Mouse (Mus musculus) cerebellum, adult 2 months (tissue): ENCODE measurements around the gene Ube2l6. TPM values are rescaled to one million over a fixed set of nuclear protein-coding genes. Genes with fewer than 3 reads are reported as not detected.

ENCODE experiments used
- DNase-seq, 2 experiments: peaks; one replicate each; pipeline ENCODE4 v3.0.0; 2021
- H3K27ac ChIP-seq: fragments of 200-500 bp; 2 replicates; pipeline ENCODE4 v1.5.1; 2012; ENCODE audit warnings: low read length, control low read depth, inconsistent platforms; ENCODE audit not compliant: insufficient read depth
- H3K27me3 ChIP-seq: fragments of 200-500 bp; 2 replicates; pipeline ENCODE4 v1.6.1; 2012; ENCODE audit warnings: inconsistent platforms, mild to moderate bottlenecking, low read length, moderate library complexity; ENCODE audit not compliant: control insufficient read depth, insufficient read depth
- H3K4me1 ChIP-seq: fragments of 200-500 bp; 2 replicates; pipeline ENCODE4 v1.6.1; 2011; ENCODE audit warnings: low read length; ENCODE audit not compliant: control insufficient read depth, insufficient read depth
- H3K4me3 ChIP-seq: fragments of 200-500 bp; replicated peaks from 2 replicates; pipeline ENCODE3; 2011; ENCODE audit warnings: mild to moderate bottlenecking, low read depth, low read length, control low read depth; ENCODE audit not compliant: insufficient read depth
- CTCF ChIP-seq: fragments of 200-500 bp; IDR thresholded peaks from 2 replicates; pipeline ENCODE4 v1.5.1; 2011; ENCODE audit warnings: low read depth, mild to moderate bottlenecking, control low read depth, low read length, moderate library complexity, borderline replicate concordance; ENCODE audit not compliant: insufficient read depth
- POLR2A ChIP-seq: fragments of 200-500 bp; IDR thresholded peaks from 2 replicates; pipeline ENCODE4 v1.6.1; 2011; ENCODE audit warnings: low read length, control low read depth, borderline replicate concordance; ENCODE audit not compliant: insufficient read depth
- WGBS: fragments of 180-500 bp; shearing (Covaris S2); methylation state at CpG from one replicate; pipeline ENCODE4 v1.1.7; 2018; 5-methylcytosine and 5-hydroxymethylcytosine counted together
- polyA plus RNA-seq: library from polyadenylated mRNA; depleted of rRNA; stranded (reverse); fragments of >200 nt; gene quantifications from 2 replicates; pipeline ENCODE4 v1.2.3, GENCODE M21; 2012

The Ube2l6 gene
- polyA plus RNA-seq, 1 experiment: 7.8 TPM

DNA sequence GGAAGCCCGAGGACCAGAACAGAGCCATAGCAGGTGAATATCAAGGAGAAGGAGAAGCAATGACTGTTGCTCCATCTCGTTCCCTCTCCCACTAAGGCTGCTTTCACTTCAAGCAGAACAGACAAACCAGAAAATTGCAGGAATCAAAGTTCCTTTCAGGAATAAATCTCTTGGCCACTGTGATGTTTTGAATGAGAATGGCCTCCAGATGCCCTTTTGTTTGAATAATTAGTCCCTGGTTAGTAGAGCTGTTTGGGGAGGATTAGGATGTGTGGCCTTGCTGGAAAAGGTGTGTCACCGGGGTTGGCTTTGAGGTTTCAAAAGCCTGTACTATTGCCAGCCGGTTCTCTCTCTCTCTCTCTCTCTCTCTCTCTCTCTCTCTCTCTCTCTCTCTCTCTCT, 36.3 kb upstream of the Ube2l6 start:
- no peak for DNase-seq
- TF ChIP-seq POLR2A (no peak), CTCF (no peak)
- Histone ChIP-seq H3K4me3 (no peak overlapping the region), H3K4me1 (no peaks in the 10 kb centered on the region), H3K27me3 (no peaks in the 10 kb centered on the region), H3K27ac (no peak overlapping the region)
- WGBS: 56% methylated on average over 4 of the region's 4 CpGs

DNA sequence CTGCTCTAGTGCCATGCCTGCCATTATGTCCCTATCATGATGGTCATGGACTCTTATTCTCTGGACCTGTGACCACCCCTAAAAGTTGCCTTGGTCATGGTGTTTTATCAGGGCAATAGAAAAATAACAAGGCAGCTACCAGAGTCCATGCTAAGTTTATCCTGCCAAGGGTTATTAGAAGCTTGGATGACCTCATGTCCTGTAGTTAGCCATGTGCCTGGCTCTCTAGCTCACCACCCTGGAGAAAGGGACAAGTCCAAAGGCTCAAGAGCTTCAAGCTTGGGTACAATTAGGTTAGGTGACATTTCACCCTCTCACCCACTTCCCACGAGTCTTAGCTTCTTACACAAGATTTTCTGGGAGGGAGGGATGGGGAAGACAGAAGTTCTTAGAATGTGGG, 35.8 kb upstream of the Ube2l6 start:
- no peaks in the 10 kb centered on the region for H3K4me1 ChIP-seq
- DNase-seq: no peak
- H3K4me3 ChIP-seq: no peak overlapping the region
- H3K27me3 ChIP-seq: no peaks in the 10 kb centered on the region
- H3K27ac ChIP-seq: no peak overlapping the region
- 36% methylated on average over 1 of the region's 1 CpGs for WGBS
- TF ChIP-seq POLR2A (no peak), CTCF (no peak)

DNA sequence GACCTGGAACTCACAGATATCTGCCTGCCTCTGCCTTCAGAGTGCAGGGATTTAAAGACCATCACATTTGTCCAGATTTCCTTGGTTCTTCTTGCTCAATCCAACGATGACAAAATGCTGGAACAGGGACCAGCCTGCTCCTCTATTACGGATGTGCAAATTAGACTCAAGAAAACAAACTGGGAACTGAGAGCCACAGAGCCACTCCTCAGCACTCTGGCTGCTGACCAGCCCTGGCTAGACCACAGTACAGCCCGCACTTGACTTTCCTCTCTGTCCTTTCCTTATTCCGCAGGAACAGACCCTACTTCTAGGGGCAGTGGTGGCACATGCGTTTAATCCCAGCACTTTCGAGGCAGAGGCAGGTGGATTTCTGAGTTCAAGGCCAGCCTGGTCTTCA, 28.1 kb upstream of the Ube2l6 start:
- DNase-seq: no peak
- WGBS: 71% methylated on average over 6 of the region's 6 CpGs

DNA sequence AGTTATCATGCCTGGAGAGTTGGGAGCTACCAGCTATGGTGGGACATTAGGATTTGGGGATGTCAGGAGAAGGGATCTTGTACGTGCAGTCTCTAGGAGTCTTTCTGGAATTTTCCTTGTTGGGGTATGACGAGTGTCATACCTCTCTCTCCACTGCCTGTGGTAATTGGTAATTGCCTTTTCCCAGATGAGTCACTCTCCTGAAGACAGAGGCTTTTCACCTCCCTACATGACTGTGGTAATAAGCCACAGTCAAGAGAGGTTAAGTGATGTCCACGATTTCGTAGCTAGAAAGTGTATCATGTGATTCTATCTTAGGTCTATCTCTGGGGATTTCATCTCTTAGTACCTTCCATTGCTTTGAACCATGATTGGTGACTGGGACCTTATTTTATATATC, 26.2 kb upstream of the Ube2l6 start:
- DNase-seq: no peak
- WGBS: 97% methylated on average over 4 of the region's 4 CpGs
- TF ChIP-seq POLR2A: no peak
- no peak for TF ChIP-seq CTCF
- H3K27me3 ChIP-seq: no peaks in the 10 kb centered on the region
- peaks cover 4% of the 10 kb centered on the region; the same call in 1 of the 2 replicates for H3K4me1 ChIP-seq
- no peak overlapping the region for H3K4me3 ChIP-seq
- H3K27ac ChIP-seq: no peak overlapping the region

More for the DNA sequence above, 28.1 kb upstream of the Ube2l6 start:
- Histone ChIP-seq H3K27ac (no peak overlapping the region), H3K27me3 (no peaks in the 10 kb centered on the region), H3K4me1 (peaks cover 4% of the 10 kb centered on the region; the same call in 1 of the 2 replicates), H3K4me3 (no peak overlapping the region)
- TF ChIP-seq POLR2A (no peak), CTCF (no peak)

DNA sequence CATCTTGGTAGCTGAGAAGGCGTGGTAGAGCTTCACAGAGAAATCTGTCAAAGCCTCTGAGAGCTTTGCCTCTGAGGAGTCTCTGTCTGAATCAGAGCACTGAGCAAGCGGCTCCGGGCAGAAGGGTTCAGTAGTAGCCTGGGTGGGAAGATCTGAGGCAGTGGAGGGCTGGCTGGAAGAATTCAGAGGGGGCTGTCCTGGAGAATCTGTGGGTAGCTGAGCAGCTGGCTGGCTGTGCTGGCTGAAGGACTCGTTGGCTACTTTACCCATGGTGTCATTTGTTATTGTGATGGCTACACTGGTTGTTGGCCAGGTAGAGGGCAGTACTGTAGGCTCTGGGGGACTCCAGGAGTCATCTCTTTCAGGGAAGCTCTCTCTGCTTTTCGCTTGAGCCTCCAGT, 25.4 kb upstream of the Ube2l6 start:
- WGBS: 68% methylated on average over 5 of the region's 5 CpGs
- H3K27me3 ChIP-seq: no peaks in the 10 kb centered on the region
- no peak for DNase-seq
- H3K27ac ChIP-seq: no peak overlapping the region
- H3K4me3 ChIP-seq: no peak overlapping the region
- peaks cover 4% of the 10 kb centered on the region; the same call in 1 of the 2 replicates for H3K4me1 ChIP-seq
- TF ChIP-seq CTCF (no peak), POLR2A (no peak)

DNA sequence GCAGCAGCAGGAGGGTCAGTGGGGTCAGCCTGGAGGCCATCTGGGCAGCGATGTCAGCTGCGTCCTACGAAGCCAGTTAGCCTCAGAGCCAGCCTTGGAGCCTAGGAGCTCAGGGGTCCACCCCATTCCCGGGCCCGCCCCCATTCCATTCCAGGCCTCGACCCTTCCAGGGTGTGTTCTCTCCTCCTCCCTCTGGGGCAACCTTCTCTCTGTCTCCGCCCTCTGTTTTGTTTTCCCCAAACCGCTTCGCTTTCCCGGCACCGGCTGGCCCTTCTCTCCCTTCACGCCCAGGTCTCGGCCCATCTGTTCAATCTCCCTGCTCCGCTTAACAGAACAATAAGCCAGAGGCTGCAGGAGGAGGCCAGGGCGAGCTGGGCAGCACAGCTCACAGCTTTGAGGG, 23.9 kb upstream of the Ube2l6 start:
- Histone ChIP-seq H3K27me3 (no peaks in the 10 kb centered on the region), H3K4me1 (peaks cover 4% of the 10 kb centered on the region; the same call in 1 of the 2 replicates), H3K27ac (peak overlapping the region; percentile 31), H3K4me3 (peak overlapping the region; percentile 14)
- WGBS: 1% methylated on average over 15 of the region's 15 CpGs
- peak; percentile 78 to 81 for DNase-seq
- TF ChIP-seq POLR2A: 0 out of 2 replicates have a peak, but pooled peaks have one; percentile 39
- no peak for TF ChIP-seq CTCF

DNA sequence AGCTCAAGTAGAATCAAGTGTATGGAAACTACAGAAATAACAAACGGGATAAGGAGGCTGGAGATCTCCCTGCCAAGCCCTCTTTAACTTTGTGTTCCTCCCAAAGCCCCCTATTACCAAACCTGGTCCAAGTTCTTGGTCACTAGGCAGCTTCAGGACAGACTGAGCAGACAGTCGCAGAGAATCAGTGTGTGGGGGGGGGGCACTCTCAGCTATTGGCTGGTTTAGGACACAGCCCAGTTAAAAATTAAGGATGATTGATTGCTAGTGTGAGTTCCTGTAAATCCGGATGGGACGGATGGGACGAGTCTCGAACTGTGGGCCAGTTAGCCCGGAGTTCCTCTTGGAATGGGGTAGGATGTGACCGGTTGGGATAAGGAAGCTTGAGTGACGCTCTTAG, 23.4 kb upstream of the Ube2l6 start, which contains the start of gene Serping1:
TSS of gene Serping1 (minus strand) at position 204 of the 400 bp plus-strand sequence.
- Histone ChIP-seq H3K27ac (peak within 1 kb of the TSS; percentile 31), H3K4me1 (peaks cover 4% of the 10 kb centered on the region; the same call in 1 of the 2 replicates), H3K27me3 (no peaks in the 10 kb centered on the region), H3K4me3 (peak within 1 kb of the TSS; percentile 14)
- TF ChIP-seq POLR2A (no peak), CTCF (no peak)
- no peak for DNase-seq
- WGBS: 65% methylated on average over 9 of the region's 9 CpGs

DNA sequence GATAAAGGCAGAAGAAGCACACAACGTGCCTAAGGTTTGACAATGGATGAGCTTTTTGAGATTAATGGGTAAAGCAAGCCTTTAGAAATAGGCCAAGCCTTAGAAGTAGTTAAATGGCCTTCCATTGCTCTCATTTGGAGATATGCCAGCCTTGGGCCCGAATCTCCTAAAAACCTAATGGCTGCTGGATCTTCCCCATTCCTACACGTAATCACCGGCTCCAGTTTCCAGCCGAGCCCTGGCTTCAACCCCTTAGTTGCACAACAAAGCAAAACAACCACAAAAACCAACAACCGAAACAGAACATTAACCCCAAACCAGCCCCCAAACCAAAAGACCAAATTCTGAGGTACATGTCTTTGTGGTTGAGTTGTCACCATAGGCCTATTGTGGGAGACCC, 23.0 kb upstream of the Ube2l6 start:
- Histone ChIP-seq H3K27ac (no peak overlapping the region), H3K27me3 (no peaks in the 10 kb centered on the region), H3K4me1 (peaks cover 4% of the 10 kb centered on the region; the same call in 1 of the 2 replicates), H3K4me3 (no peak overlapping the region)
- DNase-seq: no peak
- 74% methylated on average over 6 of the region's 6 CpGs for WGBS
- TF ChIP-seq CTCF (no peak), POLR2A (no peak)
